Mouse (Mus musculus): ENCODE results near the gene Cdh15. TPM values are rescaled to one million over a fixed set of nuclear protein-coding genes. Genes with fewer than 3 reads are reported as not detected.

The Cdh15 gene
- polyA plus RNA-seq, 1 experiment from 2014 or later = 0.86 TPM

GRCm38 (mm10) chr8:122830349-122831061, 17.3 kb upstream of the Cdh15 start:
- no peak overlapping the region for H3K9ac ChIP-seq (ENCODE audit: low read depth, low read length)

GRCm38 (mm10) chr8:122834416-122834815, 13.3 kb upstream of the Cdh15 start:
- no peaks in the 10 kb centered on the region for H3K9me3 ChIP-seq (ENCODE audit: control insufficient read depth, low read length)
- no peaks in the 10 kb centered on the region for H3K36me3 ChIP-seq (ENCODE audit: control insufficient read depth, insufficient read depth, low read length)
- WGBS = 88% methylated on average over 8 of the region's 8 CpGs
- H3K27me3 ChIP-seq (ENCODE audit: control insufficient read depth, insufficient read depth, low read length) = no peaks in the 10 kb centered on the region
- ATAC-seq (ENCODE audit: low FRiP score) = no peak
- no peak for DNase-seq (ENCODE audit: low spot score)
- no peak overlapping the region for H3K4me3 ChIP-seq (ENCODE audit: low read depth, low read length)
- H3K9ac ChIP-seq (ENCODE audit: low read depth, low read length) = no peak overlapping the region
- H3K4me2 ChIP-seq (replicated peaks; ENCODE audit: low read depth, low read length) = no peak overlapping the region
- no peaks in the 10 kb centered on the region for H3K4me1 ChIP-seq (replicated peaks; ENCODE audit: control insufficient read depth, insufficient read depth, low read length)
- no peak overlapping the region for H3K27ac ChIP-seq (ENCODE audit: low read depth, low read length)

More at GRCm38 (mm10) chr8:122830349-122831061, 17.3 kb upstream of the Cdh15 start:
- DNase-seq (ENCODE audit: low spot score) (peak; percentile 95), ATAC-seq (ENCODE audit: low FRiP score) (peak; percentile 75)
- Histone ChIP-seq H3K4me3 (ENCODE audit: low read depth, low read length) (no peak overlapping the region), H3K27ac (ENCODE audit: low read depth, low read length) (no peak overlapping the region), H3K9me3 (ENCODE audit: control insufficient read depth, low read length) (no peaks in the 10 kb centered on the region), H3K27me3 (ENCODE audit: control insufficient read depth, insufficient read depth, low read length) (no peaks in the 10 kb centered on the region), H3K4me2 (replicated peaks; ENCODE audit: low read depth, low read length) (no peak overlapping the region), H3K36me3 (ENCODE audit: control insufficient read depth, insufficient read depth, low read length) (no peaks in the 10 kb centered on the region), H3K4me1 (replicated peaks; ENCODE audit: control insufficient read depth, insufficient read depth, low read length) (peaks cover 5% of the 10 kb centered on the region; the same call in 1 of the 2 replicates)
- 45% methylated on average over 8 of the region's 8 CpGs for whole genome bisulfite sequencing

GRCm38 (mm10) chr8:122834971-122835370, 12.8 kb upstream of the Cdh15 start:
- no peaks in the 10 kb centered on the region for H3K27me3 ChIP-seq (ENCODE audit: control insufficient read depth, insufficient read depth, low read length)
- H3K27ac ChIP-seq (ENCODE audit: low read depth, low read length) = no peak overlapping the region
- DNase-seq (ENCODE audit: low spot score) (peak; percentile 87), ATAC-seq (ENCODE audit: low FRiP score) (peak; percentile 49; the same call in 1 of the 2 replicates)
- H3K9ac ChIP-seq (ENCODE audit: low read depth, low read length) = no peak overlapping the region
- no peaks in the 10 kb centered on the region for H3K4me1 ChIP-seq (replicated peaks; ENCODE audit: control insufficient read depth, insufficient read depth, low read length)
- WGBS = 29% methylated on average over 8 of the region's 8 CpGs
- no peak overlapping the region for H3K4me3 ChIP-seq (ENCODE audit: low read depth, low read length)
- H3K36me3 ChIP-seq (ENCODE audit: control insufficient read depth, insufficient read depth, low read length) = no peaks in the 10 kb centered on the region
- no peak overlapping the region for H3K4me2 ChIP-seq (replicated peaks; ENCODE audit: low read depth, low read length)
- H3K9me3 ChIP-seq (ENCODE audit: control insufficient read depth, low read length) = no peaks in the 10 kb centered on the region

GRCm38 (mm10) chr8:122836199-122836598, 11.6 kb upstream of the Cdh15 start:
- no peaks in the 10 kb centered on the region for H3K27me3 ChIP-seq (ENCODE audit: control insufficient read depth, insufficient read depth, low read length)
- no peaks in the 10 kb centered on the region for H3K4me1 ChIP-seq (replicated peaks; ENCODE audit: control insufficient read depth, insufficient read depth, low read length)
- no peak for DNase-seq (ENCODE audit: low spot score)
- H3K27ac ChIP-seq (ENCODE audit: low read depth, low read length) = no peak overlapping the region
- ATAC-seq (ENCODE audit: low FRiP score) = no peak
- no peak overlapping the region for H3K4me3 ChIP-seq (ENCODE audit: low read depth, low read length)
- H3K9me3 ChIP-seq (ENCODE audit: control insufficient read depth, low read length) = no peaks in the 10 kb centered on the region
- H3K9ac ChIP-seq (ENCODE audit: low read depth, low read length) = no peak overlapping the region
- H3K36me3 ChIP-seq (ENCODE audit: control insufficient read depth, insufficient read depth, low read length) = no peaks in the 10 kb centered on the region
- WGBS = 87% methylated on average over 12 of the region's 12 CpGs
- no peak overlapping the region for H3K4me2 ChIP-seq (replicated peaks; ENCODE audit: low read depth, low read length)

GRCm38 (mm10) chr8:122836696-122837095, 11.1 kb upstream of the Cdh15 start:
- no peak for DNase-seq (ENCODE audit: low spot score)
- Histone ChIP-seq H3K4me1 (replicated peaks; ENCODE audit: control insufficient read depth, insufficient read depth, low read length) (no peaks in the 10 kb centered on the region), H3K4me2 (replicated peaks; ENCODE audit: low read depth, low read length) (no peak overlapping the region), H3K27me3 (ENCODE audit: control insufficient read depth, insufficient read depth, low read length) (no peaks in the 10 kb centered on the region), H3K27ac (ENCODE audit: low read depth, low read length) (no peak overlapping the region), H3K4me3 (ENCODE audit: low read depth, low read length) (no peak overlapping the region), H3K36me3 (ENCODE audit: control insufficient read depth, insufficient read depth, low read length) (no peaks in the 10 kb centered on the region), H3K9ac (ENCODE audit: low read depth, low read length) (no peak overlapping the region), H3K9me3 (ENCODE audit: control insufficient read depth, low read length) (no peaks in the 10 kb centered on the region)
- ATAC-seq (ENCODE audit: low FRiP score) = no peak
- WGBS = 92% methylated on average over 13 of the region's 13 CpGs

- Histone ChIP-seq H3K27ac (ENCODE audit: low read depth, low read length) (no peak overlapping the region), H3K4me1 (replicated peaks; ENCODE audit: control insufficient read depth, insufficient read depth, low read length) (no peaks in the 10 kb centered on the region), H3K4me2 (replicated peaks; ENCODE audit: low read depth, low read length) (no peak overlapping the region), H3K4me3 (ENCODE audit: low read depth, low read length) (no peak overlapping the region), H3K9ac (ENCODE audit: low read depth, low read length) (no peak overlapping the region), H3K36me3 (ENCODE audit: control insufficient read depth, insufficient read depth, low read length) (no peaks in the 10 kb centered on the region), H3K9me3 (ENCODE audit: control insufficient read depth, low read length) (no peaks in the 10 kb centered on the region), H3K27me3 (ENCODE audit: control insufficient read depth, insufficient read depth, low read length) (no peaks in the 10 kb centered on the region)
- no peak for ATAC-seq (ENCODE audit: low FRiP score)
- no peak for DNase-seq (ENCODE audit: low spot score)
- 69% methylated on average over 3 of the region's 3 CpGs for WGBS
These were observed 3.6 kb upstream of the Cdh15 start for GRCm38 (mm10) chr8:122844161-122844560.

- DNase-seq (ENCODE audit: low spot score) (no peak), ATAC-seq (ENCODE audit: low FRiP score) (no peak)
- Histone ChIP-seq H3K4me2 (replicated peaks; ENCODE audit: low read depth, low read length) (no peak overlapping the region), H3K9ac (ENCODE audit: low read depth, low read length) (no peak overlapping the region), H3K4me1 (replicated peaks; ENCODE audit: control insufficient read depth, insufficient read depth, low read length) (no peaks in the 10 kb centered on the region), H3K36me3 (ENCODE audit: control insufficient read depth, insufficient read depth, low read length) (no peaks in the 10 kb centered on the region), H3K4me3 (ENCODE audit: low read depth, low read length) (no peak overlapping the region), H3K27ac (ENCODE audit: low read depth, low read length) (no peak overlapping the region), H3K9me3 (ENCODE audit: control insufficient read depth, low read length) (no peaks in the 10 kb centered on the region), H3K27me3 (ENCODE audit: control insufficient read depth, insufficient read depth, low read length) (no peaks in the 10 kb centered on the region)
- WGBS = 80% methylated on average over 4 of the region's 4 CpGs
These were observed 2.1 kb upstream of the Cdh15 start for GRCm38 (mm10) chr8:122845662-122846061.

- no peak for ATAC-seq (ENCODE audit: low FRiP score)
- no peaks in the 10 kb centered on the region for H3K36me3 ChIP-seq (ENCODE audit: control insufficient read depth, insufficient read depth, low read length)
- DNase-seq (ENCODE audit: low spot score) = no peak
- WGBS = 51% methylated on average over 7 of the region's 11 CpGs
- no peaks in the 10 kb centered on the region for H3K9me3 ChIP-seq (ENCODE audit: control insufficient read depth, low read length)
- H3K9ac ChIP-seq (ENCODE audit: low read depth, low read length) = no peak overlapping the region
- no peaks in the 10 kb centered on the region for H3K27me3 ChIP-seq (ENCODE audit: control insufficient read depth, insufficient read depth, low read length)
- H3K4me2 ChIP-seq (replicated peaks; ENCODE audit: low read depth, low read length) = no peak overlapping the region
- H3K4me3 ChIP-seq (ENCODE audit: low read depth, low read length) = no peak overlapping the region
- H3K4me1 ChIP-seq (replicated peaks; ENCODE audit: control insufficient read depth, insufficient read depth, low read length) = peaks cover 11% of the 10 kb centered on the region
- no peak overlapping the region for H3K27ac ChIP-seq (ENCODE audit: low read depth, low read length)
These were observed 1.6 kb downstream of the Cdh15 start for GRCm38 (mm10) chr8:122849152-122849910.
